Mouse (Mus musculus) testis, adult 2 months (tissue): ENCODE results near the gene Padi3.

Experiments used
- CTCF ChIP-seq: fragments of 200-500 bp; IDR thresholded peaks from 2 replicates; pipeline ENCODE4 v1.5.1; 2012; ENCODE audit warnings: low read depth, mild to moderate bottlenecking, inconsistent platforms, low read length, moderate library complexity; ENCODE audit not compliant: control insufficient read depth, insufficient read depth, insufficient replicate concordance
- POLR2A ChIP-seq: fragments of 200-500 bp; IDR thresholded peaks from 2 replicates; pipeline ENCODE4 v1.6.1; 2012; ENCODE audit warnings: low read depth, mild to moderate bottlenecking, inconsistent platforms, low read length, moderate library complexity; ENCODE audit not compliant: control insufficient read depth

GRCm38 (mm10) chr4:140750328-140750727 is 60.1 kb downstream of the Padi3 start:
- 0 out of 2 replicates have a peak, but pooled peaks have one; percentile 6 for TF ChIP-seq CTCF
- no peak for TF ChIP-seq POLR2A
